Mouse (Mus musculus) thymus, adult 2 months (tissue): ENCODE results near the gene Bub3.

Experiments used
- CTCF ChIP-seq: fragments of 200-500 bp; IDR thresholded peaks from 2 replicates; pipeline ENCODE4 v1.5.1; 2012; ENCODE audit warnings: mild to moderate bottlenecking, control low read depth, low read length, moderate library complexity, borderline replicate concordance; ENCODE audit not compliant: control insufficient read depth, poor library complexity, insufficient read depth; ENCODE audit errors: extremely low read depth
- POLR2A ChIP-seq: fragments of 200-500 bp; IDR thresholded peaks from 2 replicates; pipeline ENCODE4 v1.6.1; 2012; ENCODE audit warnings: mild to moderate bottlenecking, low read length, control low read depth, moderate library complexity; ENCODE audit not compliant: control insufficient read depth, poor library complexity, insufficient read depth; ENCODE audit errors: extremely low read depth

- TF ChIP-seq CTCF, result no peak
- TF ChIP-seq POLR2A, result no peak
Observed at GRCm38 (mm10) chr7:131542872-131543622, 17.0 kb upstream of the Bub3 start.
